ENCODE assay signal across 27 mouse cellular contexts in genomic region chr9:104192513-104192912, GRCm38 (mm10).
DNase-seq lines count a peak whose midpoint lies in the region; ATAC-seq and TF ChIP-seq lines count a peak whose summit lies in the region.
"Had no signal": no experiment of that assay in that cellular context is flagged by ENCODE, and none has a peak within 500 bp of the region (broad histone marks: within the 10 kb centered on the region; RNA-seq: fewer than 3 reads in every experiment).

No protein-coding gene starts in this region.

- intact Hi-C loops in heart, postnatal 25 days (cut with DNase I): no loop called here

- no peak overlapping the region for H3K4me3 ChIP-seq in heart, postnatal 0 days (ENCODE audit: low read depth, low read length)
- no peak overlapping the region for H3K4me3 ChIP-seq in liver, postnatal 0 days (ENCODE audit: low read depth, low read length)
- H3K4me3 ChIP-seq in liver, embryonic 11.5 days (ENCODE audit: low read depth, low read length): no peak overlapping the region
- H3K4me3 ChIP-seq: embryonic facial prominence, embryonic 10.5 days; embryonic facial prominence, embryonic 15.5 days; forebrain, embryonic 13.5 days; heart, adult 2 months; kidney, embryonic 15.5 days; liver, embryonic 13.5 days; lung, embryonic 15.5 days; midbrain, embryonic 13.5 days; neural tube, embryonic 13.5 days; stomach, embryonic 15.5 days had no signal

- peak overlapping the region; percentile 85 for H3K27ac ChIP-seq in heart, postnatal 0 days (ENCODE audit: low read depth)
- H3K27ac ChIP-seq in liver, postnatal 0 days (ENCODE audit: low read depth): peak overlapping the region; percentile 90
- no peak overlapping the region for H3K27ac ChIP-seq in liver, embryonic 11.5 days (ENCODE audit: low read depth, low read length)
- H3K27ac ChIP-seq: embryonic facial prominence, embryonic 10.5 days; embryonic facial prominence, embryonic 15.5 days; forebrain, embryonic 13.5 days; heart, adult 2 months; hindbrain, postnatal 0 days; kidney, embryonic 15.5 days; liver, embryonic 13.5 days; lung, embryonic 15.5 days; midbrain, embryonic 13.5 days; neural tube, embryonic 13.5 days; stomach, embryonic 15.5 days had no signal

- TF ChIP-seq EP300 in heart, postnatal 0 days (IDR thresholded peaks at IDR 0.05; ENCODE audit: low read depth): no peak
- TF ChIP-seq EP300 in liver, postnatal 0 days (IDR thresholded peaks at IDR 0.05; ENCODE audit: low read depth): no peak

- H3K36me3 ChIP-seq in heart, postnatal 0 days (replicated peaks; ENCODE audit: control insufficient read depth, insufficient read depth, low read length): peaks cover 66% of the 10 kb centered on the region
- H3K36me3 ChIP-seq in liver, postnatal 0 days (replicated peaks; ENCODE audit: insufficient read depth, low read length): peaks cover 42% of the 10 kb centered on the region
- H3K36me3 ChIP-seq in liver, embryonic 11.5 days (ENCODE audit: control insufficient read depth, insufficient read depth, low read length): peaks cover 18% of the 10 kb centered on the region

- WGBS in heart, postnatal 0 days: 81% methylated on average over 6 of the region's 6 CpGs
- 58% methylated on average over 6 of the region's 6 CpGs for WGBS in liver, postnatal 0 days (ENCODE audit: insufficient replicate concordance)
- 89% methylated on average over 6 of the region's 6 CpGs for WGBS in liver, embryonic 11.5 days

- no peak overlapping the region for H3K4me2 ChIP-seq in heart, postnatal 0 days (ENCODE audit: low read depth, low read length)
- no peak overlapping the region; the same call in 1 of the 2 replicates for H3K4me2 ChIP-seq in liver, postnatal 0 days (ENCODE audit: low read depth, low read length)
- H3K4me2 ChIP-seq in liver, embryonic 11.5 days: no peak overlapping the region
- H3K4me2 ChIP-seq: embryonic facial prominence, embryonic 15.5 days; forebrain, embryonic 13.5 days; kidney, embryonic 15.5 days; liver, embryonic 13.5 days; lung, embryonic 15.5 days; midbrain, embryonic 13.5 days; neural tube, embryonic 13.5 days; stomach, embryonic 15.5 days had no signal

- H3K9me3 ChIP-seq in heart, postnatal 0 days (replicated peaks; ENCODE audit: control insufficient read depth, low read length): no peaks in the 10 kb centered on the region
- no peaks in the 10 kb centered on the region for H3K9me3 ChIP-seq in liver, postnatal 0 days (ENCODE audit: low read length)
- no peaks in the 10 kb centered on the region for H3K9me3 ChIP-seq in liver, embryonic 11.5 days (ENCODE audit: control insufficient read depth, low read length)
- H3K9me3 ChIP-seq: embryonic facial prominence, embryonic 10.5 days; embryonic facial prominence, embryonic 15.5 days; forebrain, embryonic 13.5 days; kidney, embryonic 15.5 days; liver, embryonic 13.5 days; lung, embryonic 15.5 days; midbrain, embryonic 13.5 days; neural tube, embryonic 13.5 days; stomach, embryonic 15.5 days had no signal

- peaks cover 4% of the 10 kb centered on the region; the same call in 1 of the 2 replicates for H3K4me1 ChIP-seq in heart, postnatal 0 days (ENCODE audit: control insufficient read depth, insufficient read depth)
- H3K4me1 ChIP-seq in liver, postnatal 0 days (ENCODE audit: insufficient read depth): peaks cover 3% of the 10 kb centered on the region; the same call in 1 of the 2 replicates
- no peaks in the 10 kb centered on the region for H3K4me1 ChIP-seq in liver, embryonic 11.5 days (replicated peaks; ENCODE audit: control insufficient read depth, insufficient read depth, low read length)
- H3K4me1 ChIP-seq: embryonic facial prominence, embryonic 10.5 days; embryonic facial prominence, embryonic 15.5 days; forebrain, embryonic 13.5 days; kidney, embryonic 15.5 days; liver, embryonic 13.5 days; lung, embryonic 15.5 days; midbrain, embryonic 13.5 days; neural tube, embryonic 13.5 days; stomach, embryonic 15.5 days had no signal

- no peak for ATAC-seq in heart, postnatal 0 days (ENCODE audit: insufficient read depth, low read depth)
- peak; percentile 80 for ATAC-seq in liver, postnatal 0 days
- ATAC-seq in liver, embryonic 11.5 days (replicated peaks; ENCODE audit: low FRiP score): no peak
- ATAC-seq in granulocyte monocyte progenitor cell, adult 5-6 weeks (replicated peaks; ENCODE audit: poor library complexity, severe bottlenecking): 0 out of 2 replicates have a peak, but pooled peaks have one; percentile 40
- ATAC-seq: activated CD4-positive, CD25-positive, alpha-beta regulatory T cell, adult 4 months; forebrain, embryonic 13.5 days; hindbrain, postnatal 0 days; intestine, embryonic 16.5 days; midbrain, embryonic 13.5 days had no signal

- no peaks in the 10 kb centered on the region for H3K27me3 ChIP-seq in heart, postnatal 0 days (ENCODE audit: control insufficient read depth, insufficient read depth, low read length)
- H3K27me3 ChIP-seq in liver, postnatal 0 days (ENCODE audit: insufficient read depth, low read length): no peaks in the 10 kb centered on the region
- H3K27me3 ChIP-seq in liver, embryonic 11.5 days (replicated peaks; ENCODE audit: control insufficient read depth, insufficient read depth, low read length): no peaks in the 10 kb centered on the region
- H3K27me3 ChIP-seq: CH12.LX; embryonic facial prominence, embryonic 15.5 days; forebrain, embryonic 13.5 days; kidney, embryonic 15.5 days; liver, embryonic 13.5 days; lung, embryonic 15.5 days; midbrain, embryonic 13.5 days; neural tube, embryonic 13.5 days; stomach, embryonic 15.5 days had no signal

- H3K9ac ChIP-seq in heart, postnatal 0 days (replicated peaks; ENCODE audit: low read depth, low read length): no peak overlapping the region
- H3K9ac ChIP-seq in liver, postnatal 0 days (replicated peaks): no peak overlapping the region
- no peak overlapping the region for H3K9ac ChIP-seq in liver, embryonic 11.5 days (ENCODE audit: low read depth, low read length)
- H3K9ac ChIP-seq: embryonic facial prominence, embryonic 15.5 days; forebrain, embryonic 13.5 days; kidney, embryonic 15.5 days; liver, embryonic 13.5 days; lung, embryonic 15.5 days; midbrain, embryonic 13.5 days; neural tube, embryonic 13.5 days; stomach, embryonic 15.5 days had no signal

- no peak for DNase-seq in heart, postnatal 0 days (ENCODE audit: low spot score)
- DNase-seq in heart, postnatal 25 days (ENCODE audit: low spot score): no peak
- no peak for DNase-seq in liver, postnatal 0 days
- DNase-seq in liver, embryonic 11.5 days (ENCODE audit: low spot score): no peak
- no peak for DNase-seq in lung, adult 18-20 months
- DNase-seq in spleen, postnatal 10 days (ENCODE audit: low spot score in 2 of 2): no peak
- DNase-seq: adrenal gland, adult 8-10 months; cerebellum, adult 2 months; cerebellum, postnatal 25 days; gastrocnemius, postnatal 10 days; heart, adult 2 months; heart, postnatal 10 days; kidney, postnatal 25 days; liver, embryonic 13.5 days had no signal

- TF ChIP-seq CTCF in heart, postnatal 0 days (IDR thresholded peaks at IDR 0.05; ENCODE audit: low read depth): no peak
- no peak for TF ChIP-seq CTCF in liver, postnatal 0 days (IDR thresholded peaks at IDR 0.05; ENCODE audit: low read depth)

Comparison
In these comparisons a context has a peak if more than half of its experiments do, and no peak if none do; other contexts are left out.
1. ATAC-seq: peak in liver, postnatal 0 days (single experiment) and granulocyte monocyte progenitor cell, adult 5-6 weeks (single experiment); none in heart, postnatal 0 days (single experiment) and liver, embryonic 11.5 days (single experiment).